Mouse (Mus musculus) 416B (cell line): Measurements from ENCODE around the gene Rnf186.

ENCODE experiments used
- DNase-seq: peaks from one replicate; pipeline ENCODE4 v3.0.0; 2011; ENCODE audit warnings: low read depth

The Rnf186 gene

GRCm38 (mm10) chr4:138966866-138967265 is at the start of gene Rnf186:
TSS of gene Rnf186 (plus strand) at chr4:138967112.
- DNase-seq: no peak

GRCm38 (mm10) chr4:138917282-138917681 is 49.6 kb upstream of the Rnf186 start:
- no peak for DNase-seq

GRCm38 (mm10) chr4:138921254-138922130 is 45.4 kb upstream of the Rnf186 start:
- no peak for DNase-seq

- peak; percentile 80 for DNase-seq
Measured at GRCm38 (mm10) chr4:138922131-138922459, 44.8 kb upstream of the Rnf186 start.

GRCm38 (mm10) chr4:138925561-138925960 is 41.4 kb upstream of the Rnf186 start:
- no peak for DNase-seq

GRCm38 (mm10) chr4:138933862-138934261 is 33.0 kb upstream of the Rnf186 start:
- no peak for DNase-seq

- no peak for DNase-seq
Measured at GRCm38 (mm10) chr4:138934456-138935145, 32.3 kb upstream of the Rnf186 start.

- peak; percentile 75 for DNase-seq
Measured at GRCm38 (mm10) chr4:138938495-138939269, 28.2 kb upstream of the Rnf186 start.

GRCm38 (mm10) chr4:138939481-138939880 is 27.4 kb upstream of the Rnf186 start:
- DNase-seq: no peak

GRCm38 (mm10) chr4:138941401-138941800 is 25.5 kb upstream of the Rnf186 start:
- no peak for DNase-seq

- DNase-seq: no peak
Measured at GRCm38 (mm10) chr4:138941966-138942365, 24.9 kb upstream of the Rnf186 start.

- peak; percentile 97 for DNase-seq
Measured at GRCm38 (mm10) chr4:138943730-138944129, 23.2 kb upstream of the Rnf186 start.

GRCm38 (mm10) chr4:138948257-138948656 is 18.7 kb upstream of the Rnf186 start:
- DNase-seq: no peak

- DNase-seq: no peak
Measured at GRCm38 (mm10) chr4:138958612-138959011, 8.3 kb upstream of the Rnf186 start.

GRCm38 (mm10) chr4:138959120-138959519 is 7.8 kb upstream of the Rnf186 start:
- DNase-seq: no peak

- DNase-seq: no peak
Measured at GRCm38 (mm10) chr4:138959926-138960325, 7.0 kb upstream of the Rnf186 start.

- peak; percentile 52 for DNase-seq
Measured at GRCm38 (mm10) chr4:138962719-138963118, 4.2 kb upstream of the Rnf186 start.

- no peak for DNase-seq
Measured at GRCm38 (mm10) chr4:138965871-138966270, 1.0 kb upstream of the Rnf186 start.

- DNase-seq: no peak
Measured at GRCm38 (mm10) chr4:138967485-138967884, 573 bp downstream of the Rnf186 start.

GRCm38 (mm10) chr4:138968772-138969556 is 2.1 kb downstream of the Rnf186 start:
- DNase-seq: no peak

GRCm38 (mm10) chr4:138969736-138970135 is 2.8 kb downstream of the Rnf186 start:
- DNase-seq: peak; percentile 20

GRCm38 (mm10) chr4:138971371-138971770 is 4.5 kb downstream of the Rnf186 start:
- DNase-seq: no peak
